12 mouse cellular contexts compared by ENCODE assay signal in genomic region chr16:36720194-36721055, GRCm38 (mm10). TPM values are rescaled to one million over a fixed set of nuclear protein-coding genes. Genes with fewer than 3 reads are reported as not detected.
DNase-seq lines count a peak whose midpoint lies in the region; ATAC-seq and TF ChIP-seq lines count a peak whose summit lies in the region.
"Had no signal": no experiment of that assay in that cellular context is flagged by ENCODE, and none has a peak within 500 bp of the region (broad histone marks: within the 10 kb centered on the region; RNA-seq: fewer than 3 reads in every experiment).

No protein-coding gene starts in this region.

- DNase-seq in liver, postnatal 0 days: no peak
- DNase-seq in liver, embryonic 11.5 days (ENCODE audit: low spot score): no peak
- DNase-seq in G1E (ENCODE audit: low spot score): no peak
- DNase-seq in embryo, embryonic 9.5 days (ENCODE audit: extremely low spot score): peak; percentile 10
- no peak for DNase-seq in spleen, postnatal 14 days (ENCODE audit: low spot score in 2 of 2)
- DNase-seq in lung, postnatal 25 days (ENCODE audit: low spot score): no peak
- no peak for DNase-seq in right cerebral cortex, postnatal 10 days (ENCODE audit: low spot score in 2 of 2)
- DNase-seq: spleen, adult 18-20 months had no signal

- H3K9ac ChIP-seq in liver, postnatal 0 days (replicated peaks): no peak overlapping the region
- H3K9ac ChIP-seq in liver, embryonic 11.5 days (ENCODE audit: low read depth, low read length): no peak overlapping the region
- no peak overlapping the region for H3K9ac ChIP-seq in neural tube, embryonic 15.5 days (replicated peaks)
- H3K9ac ChIP-seq: hindbrain, embryonic 15.5 days; midbrain, embryonic 12.5 days had no signal

- no peak; the same call in 1 of the 2 replicates for ATAC-seq in liver, postnatal 0 days
- no peak for ATAC-seq in liver, embryonic 11.5 days (replicated peaks; ENCODE audit: low FRiP score)
- ATAC-seq in G1E (ENCODE audit: extremely low read depth, insufficient number of reproducible peaks, low FRiP score, poor library complexity, severe bottlenecking): no peak
- no peak for ATAC-seq in neural tube, embryonic 15.5 days (ENCODE audit: low FRiP score)

- H3K4me2 ChIP-seq in liver, postnatal 0 days (ENCODE audit: low read depth, low read length): no peak overlapping the region
- H3K4me2 ChIP-seq in liver, embryonic 11.5 days: no peak overlapping the region
- H3K4me2 ChIP-seq in neural tube, embryonic 15.5 days: peak overlapping the region; percentile 29
- H3K4me2 ChIP-seq: hindbrain, embryonic 15.5 days; midbrain, embryonic 12.5 days had no signal

- peak; percentile 45 for TF ChIP-seq CTCF in liver, postnatal 0 days (IDR thresholded peaks at IDR 0.05; ENCODE audit: low read depth)
- 0 out of 2 replicates have a peak, but pooled peaks have one; percentile 4 for TF ChIP-seq CTCF in G1E (IDR thresholded peaks at IDR 0.05; ENCODE audit: low read depth, low read length)

- WGBS in liver, postnatal 0 days (ENCODE audit: insufficient replicate concordance): 34% methylated on average over 13 of the region's 13 CpGs
- 43% methylated on average over 13 of the region's 13 CpGs for WGBS in liver, embryonic 11.5 days
- 26% methylated on average over 13 of the region's 13 CpGs for WGBS in neural tube, embryonic 15.5 days

- no peaks in the 10 kb centered on the region for H3K36me3 ChIP-seq in liver, postnatal 0 days (replicated peaks; ENCODE audit: insufficient read depth, low read length)
- no peaks in the 10 kb centered on the region for H3K36me3 ChIP-seq in liver, embryonic 11.5 days (ENCODE audit: control insufficient read depth, insufficient read depth, low read length)
- no peaks in the 10 kb centered on the region for H3K36me3 ChIP-seq in G1E (replicated peaks)
- H3K36me3 ChIP-seq in neural tube, embryonic 15.5 days: no peaks in the 10 kb centered on the region
- H3K36me3 ChIP-seq: hindbrain, embryonic 15.5 days; limb, embryonic 10.5 days; midbrain, embryonic 12.5 days had no signal

- H3K4me1 ChIP-seq in liver, postnatal 0 days (ENCODE audit: insufficient read depth): no peaks in the 10 kb centered on the region
- H3K4me1 ChIP-seq in liver, embryonic 11.5 days (replicated peaks; ENCODE audit: control insufficient read depth, insufficient read depth, low read length): no peaks in the 10 kb centered on the region
- no peaks in the 10 kb centered on the region for H3K4me1 ChIP-seq in G1E (ENCODE audit: insufficient read depth, low read depth, low read length)
- peaks cover 6% of the 10 kb centered on the region; the same call in 1 of the 2 replicates for H3K4me1 ChIP-seq in neural tube, embryonic 15.5 days
- H3K4me1 ChIP-seq: hindbrain, embryonic 15.5 days; limb, embryonic 10.5 days; midbrain, embryonic 12.5 days had no signal

- no peak overlapping the region for H3K27ac ChIP-seq in liver, postnatal 0 days (ENCODE audit: low read depth)
- H3K27ac ChIP-seq in liver, embryonic 11.5 days (ENCODE audit: low read depth, low read length): no peak overlapping the region
- no peak overlapping the region for H3K27ac ChIP-seq in neural tube, embryonic 15.5 days (replicated peaks)
- H3K27ac ChIP-seq: hindbrain, embryonic 15.5 days; limb, embryonic 10.5 days; midbrain, embryonic 12.5 days had no signal

- TF ChIP-seq EP300 in liver, postnatal 0 days (IDR thresholded peaks at IDR 0.05; ENCODE audit: low read depth): no peak

- H3K9me3 ChIP-seq in liver, postnatal 0 days (ENCODE audit: low read length): no peaks in the 10 kb centered on the region
- H3K9me3 ChIP-seq in liver, embryonic 11.5 days (ENCODE audit: control insufficient read depth, low read length): no peaks in the 10 kb centered on the region
- no peaks in the 10 kb centered on the region for H3K9me3 ChIP-seq in G1E (replicated peaks)
- H3K9me3 ChIP-seq in neural tube, embryonic 15.5 days (replicated peaks): no peaks in the 10 kb centered on the region
- H3K9me3 ChIP-seq: hindbrain, embryonic 15.5 days; limb, embryonic 10.5 days; midbrain, embryonic 12.5 days had no signal

- no peak overlapping the region for H3K4me3 ChIP-seq in liver, postnatal 0 days (ENCODE audit: low read depth, low read length)
- H3K4me3 ChIP-seq in liver, embryonic 11.5 days (ENCODE audit: low read depth, low read length): no peak overlapping the region
- H3K4me3 ChIP-seq in G1E (ENCODE audit: low read depth, low read length): no peak overlapping the region
- H3K4me3 ChIP-seq in neural tube, embryonic 15.5 days (replicated peaks): no peak overlapping the region
- H3K4me3 ChIP-seq: hindbrain, embryonic 15.5 days; limb, embryonic 10.5 days; midbrain, embryonic 12.5 days had no signal

- H3K27me3 ChIP-seq in liver, postnatal 0 days (ENCODE audit: insufficient read depth, low read length): no peaks in the 10 kb centered on the region
- H3K27me3 ChIP-seq in liver, embryonic 11.5 days (replicated peaks; ENCODE audit: control insufficient read depth, insufficient read depth, low read length): peaks cover 18% of the 10 kb centered on the region
- H3K27me3 ChIP-seq in G1E (ENCODE audit: insufficient read depth, low read length): peaks cover 26% of the 10 kb centered on the region; the same call in 1 of the 2 replicates
- no peaks in the 10 kb centered on the region for H3K27me3 ChIP-seq in neural tube, embryonic 15.5 days (replicated peaks)
- H3K27me3 ChIP-seq: hindbrain, embryonic 15.5 days had no signal

RNA-seq across cellular contexts. Expression of gene Ildr1, which starts 26.6 kb away (rescaled TPM):
- 0.19 and 0.30 TPM in 2 replicates for polyA plus RNA-seq in liver, postnatal 0 days (2015; fragmentation: Nextera tagmentation; extraction: Ambion mirVana)
- 0.05 TPM in 1 of 2 replicates, not detected in the other for polyA plus RNA-seq in liver, embryonic 11.5 days (2014; fragmentation: Nextera tagmentation; extraction: Ambion mirVana)
- total RNA-seq in G1E (2014; fragmentation: Nextera tagmentation): not detected in 2 replicates
- total RNA-seq in G1E (2017): 0.27 TPM in 1 of 2 replicates, not detected in the other
- polyA plus RNA-seq in G1E (2012): not detected in 2 replicates
- polyA plus RNA-seq in neural tube, embryonic 15.5 days (2015; fragmentation: Nextera tagmentation; extraction: Ambion mirVana): 0.37 and 1.7 TPM in 2 replicates
- polyA plus RNA-seq: midbrain, embryonic 12.5 days had no signal

RNA-seq across cellular contexts. Expression of gene Cd86, which starts 54.5 kb away (rescaled TPM):
- polyA plus RNA-seq in liver, postnatal 0 days (2015; fragmentation: Nextera tagmentation; extraction: Ambion mirVana): 7.7 and 9.3 TPM in 2 replicates
- 4.5 and 4.6 TPM in 2 replicates for polyA plus RNA-seq in liver, embryonic 11.5 days (2014; fragmentation: Nextera tagmentation; extraction: Ambion mirVana)
- total RNA-seq in G1E (2014; fragmentation: Nextera tagmentation) (not detected in 2 replicates), G1E (2017) (not detected in 2 replicates)
- not detected in 2 replicates for polyA plus RNA-seq in G1E (2012)
- polyA plus RNA-seq in neural tube, embryonic 15.5 days (2015; fragmentation: Nextera tagmentation; extraction: Ambion mirVana): 2.0 and 2.1 TPM in 2 replicates
